Mouse (Mus musculus) liver, embryonic 16.5 days (tissue): ENCODE results near the gene Olfr672. TPM values are rescaled to one million over a fixed set of nuclear protein-coding genes. Genes with fewer than 3 reads are reported as not detected.

Experiments
- polyA plus RNA-seq: library from polyadenylated mRNA; unstranded; fragments of >200 nt; fragmentation: Nextera tagmentation; extraction: Ambion mirVana; gene quantifications from 2 replicates; pipeline ENCODE4 v1.2.1, GENCODE M21; 2015

The Olfr672 gene
- polyA plus RNA-seq, 1 experiment from 2014 or later, result not detected

Other genes with a start within 250 kb of the Olfr672 start
- not detected in 2 replicates for gene Usp17le, start 224.6 kb downstream of the Olfr672 start, polyA plus RNA-seq
- not detected in 2 replicates for gene Usp17lb, start 159.4 kb downstream of the Olfr672 start, polyA plus RNA-seq
- gene Usp17la, start 145.0 kb downstream of the Olfr672 start, polyA plus RNA-seq, result not detected in 2 replicates
- not detected in 2 replicates for gene Olfr665, start 124.0 kb downstream of the Olfr672 start, polyA plus RNA-seq
- 0.05 TPM in 1 of 2 replicates, not detected in the other for gene Olfr666, start 106.1 kb downstream of the Olfr672 start, polyA plus RNA-seq
- gene Olfr667, start 80.5 kb downstream of the Olfr672 start, polyA plus RNA-seq, result not detected in 2 replicates
- gene Olfr668, start 74.0 kb downstream of the Olfr672 start, polyA plus RNA-seq, result not detected in 2 replicates
- not detected in 2 replicates for gene Olfr669, start 67.8 kb downstream of the Olfr672 start, polyA plus RNA-seq
- gene Olfr670, start 39.4 kb downstream of the Olfr672 start, polyA plus RNA-seq, result not detected in 2 replicates
- gene Olfr671, start 22.9 kb downstream of the Olfr672 start, polyA plus RNA-seq, result not detected in 2 replicates
- gene Olfr675, start 26.4 kb upstream of the Olfr672 start, polyA plus RNA-seq, result not detected in 2 replicates
- not detected in 2 replicates for gene Olfr676, start 30.7 kb upstream of the Olfr672 start, polyA plus RNA-seq
- gene Olfr677, start 49.3 kb upstream of the Olfr672 start, polyA plus RNA-seq, result not detected in 2 replicates
- not detected in 2 replicates for gene Olfr678, start 62.4 kb upstream of the Olfr672 start, polyA plus RNA-seq
- gene Olfr679, start 79.2 kb upstream of the Olfr672 start, polyA plus RNA-seq, result not detected in 2 replicates
- not detected in 2 replicates for gene Olfr680-ps1, start 90.8 kb upstream of the Olfr672 start, polyA plus RNA-seq
- gene Olfr681, start 114.8 kb upstream of the Olfr672 start, polyA plus RNA-seq, result not detected in 2 replicates
- not detected in 2 replicates for gene Olfr683, start 145.0 kb upstream of the Olfr672 start, polyA plus RNA-seq
- gene Olfr684, start 161.6 kb upstream of the Olfr672 start, polyA plus RNA-seq, result not detected in 2 replicates
- not detected in 2 replicates for gene Olfr685, start 184.0 kb upstream of the Olfr672 start, polyA plus RNA-seq
- not detected in 2 replicates for gene Olfr686, start 205.5 kb upstream of the Olfr672 start, polyA plus RNA-seq